Mouse (Mus musculus) erythroblast, adult 5-6 weeks (primary cell): ENCODE data around the gene Slc39a12. TPM values are rescaled to one million over a fixed set of nuclear protein-coding genes. Genes with fewer than 3 reads are reported as not detected.

Source experiments
- ATAC-seq: replicated peaks from 2 replicates; pipeline ENCODE4 v1.8.0; 2016; ENCODE audit warnings: moderate number of reproducible peaks, mild to moderate bottlenecking, moderate TSS enrichment, inconsistent platforms; ENCODE audit not compliant: poor library complexity, low FRiP score, severe bottlenecking
- total RNA-seq, 2 experiments: library from RNA; stranded (forward) in 1 of 2; stranded (reverse) in 1 of 2; fragments of 150-400 nt in 1 of 2; fragments of 200-764, 138-1000 nt in 1 of 2; gene quantifications; 2 replicates each; pipeline versions ENCODE4 v1.2.3 to v1.2.4; 2015 to 2017; ENCODE audit warnings: low replicate concordance in 2 of 2

Gene Slc39a12
- not detected in 2 replicates for total RNA-seq (2015; ENCODE audit: low replicate concordance)
- 0.14 TPM in 1 of 2 replicates, not detected in the other for total RNA-seq (2017; ENCODE audit: low replicate concordance)

DNA sequence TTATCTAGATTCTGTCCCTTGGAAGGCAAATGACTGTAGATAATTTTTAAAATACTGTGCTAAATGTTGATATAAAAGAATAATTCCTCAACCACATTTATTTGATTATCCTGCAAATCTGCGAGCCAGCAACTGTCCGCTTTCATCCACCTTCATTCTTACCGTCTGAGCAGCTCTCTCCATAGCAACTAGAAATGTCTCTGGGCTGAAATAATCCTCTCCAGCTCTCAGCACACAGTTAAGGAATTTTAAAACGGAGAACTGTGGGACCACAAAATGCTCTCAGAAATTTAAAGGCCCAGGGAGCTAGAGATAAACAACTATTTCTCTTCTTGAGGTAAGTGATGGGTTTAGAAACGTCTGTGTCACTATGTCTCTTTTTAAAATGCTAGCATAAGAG lies at the start of gene Slc39a12:
Gene Slc39a12 (plus strand): TSS at position 155 of the 400 bp plus-strand sequence.
- no peak for ATAC-seq

DNA sequence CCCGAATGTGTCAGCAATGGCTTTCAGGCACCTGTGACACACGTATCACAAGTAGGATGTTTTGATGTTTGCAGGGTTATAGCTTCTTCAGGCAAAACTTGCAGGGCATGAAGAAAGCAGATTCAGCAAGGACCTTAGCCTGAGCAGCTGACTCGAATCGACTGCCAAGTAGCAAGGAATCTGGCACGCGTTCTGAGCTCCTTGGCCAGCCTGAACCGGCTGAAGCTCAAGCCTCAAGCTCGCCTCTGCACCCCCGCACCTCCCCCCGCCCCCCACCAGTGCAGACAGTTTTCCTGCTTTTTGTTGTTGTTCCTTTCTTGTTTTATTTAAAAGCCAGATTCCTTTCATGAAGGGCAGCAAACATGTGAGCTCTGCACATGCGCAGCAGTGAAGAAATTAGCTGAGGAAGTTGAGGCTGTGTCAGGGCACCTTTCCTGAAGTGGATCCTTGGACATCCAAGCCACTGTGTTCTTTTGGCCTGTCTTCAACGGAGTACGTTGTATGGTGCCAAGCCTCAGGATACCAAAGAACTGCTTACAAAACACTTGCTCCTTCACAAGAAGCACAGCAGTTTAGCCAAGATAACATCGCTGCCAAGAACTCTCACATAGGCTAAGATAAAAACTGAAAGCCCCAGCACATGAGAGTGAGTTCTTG lies 46.3 kb upstream of the Slc39a12 start:
- no peak for ATAC-seq

DNA sequence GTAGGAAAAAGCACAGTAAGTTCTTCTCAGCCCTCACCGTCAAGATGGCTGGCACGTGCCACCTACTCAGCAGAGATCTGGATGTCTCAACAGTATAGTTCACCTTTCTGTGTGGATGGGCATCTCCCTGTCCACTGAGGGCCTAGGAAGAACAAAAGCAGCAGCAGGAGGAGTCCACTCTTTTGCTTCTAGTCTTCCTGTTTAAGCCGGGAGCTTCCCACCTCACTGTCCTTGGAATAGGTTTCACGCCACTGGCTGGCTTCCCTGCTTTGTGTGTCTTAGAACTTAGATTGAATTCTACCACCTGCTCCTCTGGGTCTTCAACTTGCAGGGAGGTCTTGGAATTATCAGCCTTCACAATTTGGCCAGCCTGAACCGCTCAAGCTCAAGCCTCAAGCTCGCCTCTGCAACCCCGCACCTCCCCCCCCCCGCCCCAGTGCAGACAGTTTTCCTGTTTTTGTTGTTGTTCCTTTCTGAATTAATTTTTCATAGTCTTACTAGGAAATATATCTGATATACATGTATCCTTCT lies 45.7 kb upstream of the Slc39a12 start:
- ATAC-seq = no peak

DNA sequence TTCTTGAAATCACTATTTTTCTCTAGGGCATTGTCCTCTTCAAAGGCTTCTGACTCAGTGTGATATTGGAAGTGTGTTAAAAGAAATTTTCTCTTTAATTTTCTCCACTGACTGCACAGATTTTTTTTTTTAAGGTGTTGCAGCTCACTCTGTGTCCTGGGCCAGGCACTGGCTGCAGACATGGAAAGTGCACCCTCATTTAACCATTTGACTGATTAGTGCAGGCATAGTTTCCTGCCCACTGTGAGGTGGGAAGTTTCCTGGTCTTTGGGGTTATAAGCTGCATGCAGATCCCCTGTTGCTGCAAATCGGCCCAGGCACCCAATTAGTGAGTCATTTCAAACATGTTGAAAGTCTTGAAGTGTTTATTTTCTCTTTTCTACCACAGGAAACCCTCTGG lies 740 bp downstream of the Slc39a12 start:
- no peak for ATAC-seq

DNA sequence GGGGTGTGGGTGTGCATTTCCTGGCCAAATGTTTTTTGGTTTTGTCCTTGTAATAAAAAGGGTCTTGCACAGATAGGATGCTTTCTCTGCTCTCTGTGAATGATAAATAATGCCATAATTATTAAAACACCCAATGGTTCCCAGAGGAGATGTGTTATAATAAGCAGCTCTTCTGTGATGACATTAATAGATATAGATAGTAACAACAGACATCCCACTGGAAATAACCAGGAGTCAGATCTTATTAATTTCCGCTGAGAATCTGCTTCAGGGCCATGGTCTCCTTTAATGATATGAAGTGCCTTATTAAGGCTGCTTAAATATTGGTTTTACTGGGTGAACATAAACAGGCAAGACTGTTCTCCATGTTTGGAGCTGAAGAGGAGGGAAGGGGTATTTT lies 2.8 kb downstream of the Slc39a12 start:
- no peak for ATAC-seq

DNA sequence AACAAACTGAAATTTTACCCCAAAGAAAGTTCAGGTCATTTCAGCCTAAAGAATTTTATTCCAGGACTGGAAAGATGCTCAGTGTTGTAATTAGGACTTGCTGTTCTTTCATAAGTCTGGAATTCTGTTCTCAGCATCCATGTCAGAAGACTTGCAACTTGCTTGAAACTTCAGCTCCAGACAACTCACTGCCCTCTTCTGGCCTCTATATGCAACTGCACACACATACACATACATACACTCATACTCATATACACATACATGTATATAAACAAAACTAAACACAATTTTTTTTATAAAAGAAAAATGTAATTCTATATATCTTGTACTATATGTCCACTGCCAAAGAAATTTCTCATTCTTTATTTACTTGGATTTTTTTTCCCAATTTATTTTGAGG lies 14.9 kb downstream of the Slc39a12 start:
- no peak for ATAC-seq

DNA sequence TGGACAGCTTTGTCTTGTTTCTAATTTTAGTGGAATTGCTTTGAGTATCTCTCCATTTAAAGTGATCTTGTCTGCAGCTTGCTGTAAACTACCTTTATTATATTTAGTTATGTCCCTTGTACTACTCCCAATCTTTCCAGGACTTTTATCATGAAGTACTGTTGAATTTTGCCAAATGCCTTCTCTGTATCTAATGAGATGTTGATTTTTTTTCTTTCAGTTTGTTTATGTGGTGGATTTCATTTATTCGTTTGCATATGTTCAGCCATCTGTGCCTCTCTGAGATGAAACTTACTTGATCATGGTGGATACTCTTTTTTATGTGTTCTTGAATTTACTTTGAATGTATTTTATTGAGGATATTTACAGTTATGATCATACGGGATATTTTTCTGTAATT lies 40.9 kb downstream of the Slc39a12 start:
- no peak for ATAC-seq

DNA sequence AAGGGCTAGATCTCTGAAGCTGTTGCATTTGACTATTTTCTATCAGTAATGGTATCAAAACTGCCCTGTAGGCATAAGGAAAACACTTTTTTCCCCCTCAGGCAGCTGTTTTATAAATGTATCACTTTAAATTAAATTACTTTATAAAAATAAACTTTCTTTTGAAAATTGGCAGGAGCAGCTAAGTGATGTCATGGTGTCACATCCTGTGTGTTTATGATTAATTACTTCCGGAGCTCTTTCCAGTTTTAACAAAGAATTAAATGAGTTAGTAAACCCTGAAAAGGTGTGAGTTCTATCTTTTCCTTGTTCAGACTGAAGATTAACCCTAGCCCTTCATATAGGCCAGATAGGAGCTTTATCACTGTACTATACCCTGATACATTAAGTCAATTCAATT lies 59.2 kb downstream of the Slc39a12 start:
- no peak for ATAC-seq

DNA sequence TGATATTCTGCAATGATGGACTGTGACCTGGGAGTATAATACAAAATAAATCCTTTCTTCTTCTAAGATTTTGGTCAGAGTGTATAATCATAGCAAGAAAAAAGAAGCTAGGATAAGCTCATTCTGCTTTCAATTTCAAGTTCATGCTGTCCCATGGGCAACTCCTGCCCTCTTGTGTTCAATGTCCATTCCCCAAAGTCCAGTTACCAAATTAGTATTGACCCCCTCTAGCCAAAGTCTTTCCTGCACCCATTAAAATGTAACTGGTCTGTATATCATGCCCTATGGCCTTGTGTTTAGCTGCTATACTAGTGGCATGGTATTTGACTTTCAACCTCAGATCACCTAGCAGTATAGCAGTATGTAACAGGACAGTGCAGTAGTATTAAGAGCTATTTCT lies 62.8 kb downstream of the Slc39a12 start:
- ATAC-seq = no peak

DNA sequence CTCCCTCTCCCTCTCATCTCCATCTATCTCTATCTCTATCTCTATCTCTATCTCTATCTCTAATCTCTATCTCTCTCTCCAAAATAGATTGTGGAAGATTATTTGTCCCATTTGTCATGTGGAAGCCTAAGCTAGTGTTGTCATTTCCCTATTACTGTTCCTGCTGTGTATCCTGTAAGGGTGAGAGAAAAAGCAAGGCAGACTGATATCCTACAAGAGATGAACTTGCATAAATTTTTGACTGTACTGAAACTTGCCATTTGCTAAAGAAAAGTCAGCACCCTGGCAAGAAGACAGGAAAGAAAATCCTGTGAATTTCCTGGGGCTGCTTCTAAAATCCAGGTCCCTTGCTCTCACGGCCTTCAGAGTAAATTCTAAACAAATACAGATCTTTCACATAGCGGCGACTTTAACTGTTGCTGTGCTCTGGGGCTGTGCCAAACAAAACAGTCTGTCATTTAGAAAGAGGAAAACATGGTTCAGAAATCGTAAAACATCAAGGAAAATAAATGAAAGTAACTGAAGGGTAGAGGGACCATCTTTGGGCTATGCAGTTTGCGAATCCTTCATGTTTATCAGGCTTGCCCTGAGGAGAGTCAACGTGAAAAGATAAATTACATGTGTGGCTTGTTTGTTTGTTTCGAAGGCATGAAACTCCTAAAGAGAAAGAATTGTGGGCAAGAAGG lies 67.0 kb downstream of the Slc39a12 start:
- no peak for ATAC-seq

DNA sequence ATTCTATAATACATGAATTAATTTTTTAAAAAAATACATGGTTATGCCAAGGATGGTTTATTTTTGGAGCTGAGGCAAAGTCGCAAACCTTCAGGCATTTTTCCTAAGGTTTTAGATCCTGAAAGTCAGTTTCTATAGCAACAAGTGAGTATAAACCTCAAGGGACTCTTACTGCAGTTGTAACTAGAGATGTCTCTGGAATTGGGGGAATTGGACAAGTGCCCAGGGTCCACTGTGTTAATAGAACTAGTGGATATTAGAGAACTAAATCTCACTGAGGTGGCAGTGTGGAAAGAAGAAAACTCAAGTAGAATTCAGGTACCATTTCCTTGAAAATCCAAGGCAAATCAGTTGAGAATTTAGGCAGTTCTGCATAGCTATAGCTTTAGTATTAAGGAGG lies 76.3 kb downstream of the Slc39a12 start:
- ATAC-seq = no peak

DNA sequence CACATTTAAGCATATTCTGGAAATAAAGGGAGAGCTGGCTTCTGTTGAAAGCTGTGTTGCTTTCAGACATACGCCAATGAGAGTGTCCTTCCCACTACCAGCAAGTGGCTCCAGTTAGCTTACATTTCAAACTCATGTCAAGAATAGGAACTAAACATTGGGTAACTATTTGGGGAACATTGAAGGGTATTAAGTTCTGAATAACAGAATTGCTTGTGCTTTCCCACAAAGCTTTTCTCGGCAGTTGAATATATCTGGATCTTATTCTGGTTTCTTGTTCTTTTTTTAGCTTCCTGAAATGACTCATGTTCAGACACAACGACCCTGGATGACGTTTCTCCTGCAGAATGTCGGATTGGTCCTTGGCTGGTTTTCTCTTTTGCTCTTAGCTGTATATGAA lies 106.0 kb downstream of the Slc39a12 start:
- no peak for ATAC-seq

DNA sequence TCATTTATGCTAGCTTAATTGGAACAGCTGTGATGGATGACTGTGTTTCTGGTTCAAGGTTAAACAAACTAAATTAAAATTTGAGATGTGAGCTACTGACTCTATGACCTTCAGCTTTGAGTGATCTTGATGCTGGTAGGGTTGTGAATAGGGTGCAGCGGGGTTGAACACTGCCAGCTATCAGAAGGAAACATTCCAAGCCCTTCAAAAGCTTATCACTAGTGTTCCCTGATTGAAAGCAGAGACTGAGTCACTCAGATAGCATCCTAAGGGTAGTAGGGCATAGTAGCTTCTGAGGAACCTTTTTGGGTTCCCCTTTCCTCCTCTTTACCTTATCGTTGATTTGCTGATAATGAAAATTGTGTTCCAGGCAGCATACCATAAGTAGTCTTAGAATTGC lies 108.0 kb downstream of the Slc39a12 start:
- ATAC-seq = no peak

DNA sequence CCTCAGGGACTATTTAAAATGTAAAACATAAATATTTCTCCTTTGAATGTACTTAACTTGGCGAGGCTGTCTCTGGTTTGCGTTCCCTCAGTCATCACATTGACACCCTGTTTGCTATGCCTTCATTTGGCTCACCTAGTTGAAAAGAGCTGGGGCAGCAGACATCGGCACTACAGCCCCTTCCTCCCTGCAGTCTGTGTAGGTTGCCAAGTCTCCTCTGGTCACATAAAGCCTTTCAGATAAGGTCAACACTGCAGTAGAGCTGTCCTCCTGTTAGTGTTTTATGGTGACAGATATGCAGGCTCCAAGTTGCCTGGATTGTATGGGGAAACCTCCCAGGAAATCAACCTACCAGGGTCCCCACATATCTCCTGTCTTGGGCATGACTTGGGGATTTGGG lies 114.4 kb downstream of the Slc39a12 start:
- ATAC-seq = no peak

DNA sequence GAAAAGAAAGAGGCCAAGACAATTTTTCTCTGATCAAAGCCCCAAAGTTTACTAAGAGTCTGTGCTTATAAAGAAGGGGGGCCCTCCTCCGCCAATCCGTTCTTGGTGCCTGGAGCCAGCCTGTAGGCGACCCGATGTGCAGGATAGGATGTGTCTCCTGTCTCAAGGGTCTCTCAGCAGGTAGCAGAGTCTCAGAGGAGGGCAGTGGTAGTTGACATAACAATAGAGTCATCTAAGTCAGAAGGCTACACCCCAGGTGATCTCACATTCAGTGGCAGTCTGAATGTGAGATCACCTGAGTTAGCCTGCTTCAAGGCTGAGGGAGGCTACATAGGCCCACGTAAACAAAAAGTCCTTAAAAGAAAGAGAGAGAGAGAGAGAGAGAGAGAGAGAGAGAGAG lies 130.1 kb downstream of the Slc39a12 start:
- ATAC-seq = no peak

DNA sequence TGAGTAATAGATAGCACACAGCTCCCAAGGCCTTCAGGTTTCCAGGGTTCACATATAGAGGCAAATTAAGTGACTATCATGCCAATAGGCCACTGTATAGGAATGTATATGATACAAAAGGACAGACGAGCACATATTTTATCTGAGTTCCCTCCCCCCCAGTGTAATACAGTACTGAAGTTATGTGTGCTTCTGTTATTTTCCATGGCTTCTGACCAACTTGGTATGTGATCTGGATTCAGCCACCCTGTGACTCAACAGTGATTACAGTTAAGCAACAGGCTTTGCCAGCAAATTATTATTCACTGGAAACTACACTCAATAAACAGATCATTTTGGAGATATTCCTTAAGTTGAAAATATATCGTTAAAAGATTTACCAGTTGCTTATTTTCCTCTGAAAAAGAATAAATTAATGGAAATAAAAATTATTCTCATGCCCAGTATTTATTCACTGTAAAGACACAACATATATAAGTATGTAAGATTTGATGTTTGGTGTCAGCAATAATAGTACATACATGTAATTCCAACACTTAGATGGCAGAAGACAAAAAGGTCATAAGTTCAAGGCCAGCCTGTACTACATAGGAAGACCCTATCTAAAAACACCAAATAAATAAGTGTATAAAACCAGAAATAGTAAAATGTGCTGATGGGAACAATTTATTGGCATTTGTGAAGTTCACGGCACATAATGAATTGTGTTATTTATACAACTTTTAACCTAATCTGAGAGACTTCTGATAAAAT lies 146.4 kb downstream of the Slc39a12 start:
- no peak for ATAC-seq

DNA sequence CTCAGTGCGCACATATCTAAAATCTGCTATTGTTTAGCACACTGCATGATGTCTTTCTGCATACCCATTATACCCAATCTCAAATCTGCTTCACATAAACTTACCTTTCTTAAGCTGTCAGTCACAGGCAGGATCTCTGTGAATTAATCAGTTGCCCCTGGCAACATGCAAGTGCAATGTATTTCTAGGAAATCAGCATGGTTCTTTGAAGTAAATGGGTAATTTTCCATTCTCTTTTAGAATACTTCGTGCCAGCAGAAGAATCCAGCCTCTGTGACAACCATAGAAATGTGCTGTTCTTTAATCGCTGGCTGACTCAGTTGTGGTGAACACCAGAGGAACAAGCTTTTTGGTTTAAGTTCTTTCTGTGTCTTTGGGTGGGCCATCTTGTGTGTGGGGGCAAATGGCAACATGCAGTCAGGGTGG lies 147.1 kb downstream of the Slc39a12 start:
- ATAC-seq = no peak

DNA sequence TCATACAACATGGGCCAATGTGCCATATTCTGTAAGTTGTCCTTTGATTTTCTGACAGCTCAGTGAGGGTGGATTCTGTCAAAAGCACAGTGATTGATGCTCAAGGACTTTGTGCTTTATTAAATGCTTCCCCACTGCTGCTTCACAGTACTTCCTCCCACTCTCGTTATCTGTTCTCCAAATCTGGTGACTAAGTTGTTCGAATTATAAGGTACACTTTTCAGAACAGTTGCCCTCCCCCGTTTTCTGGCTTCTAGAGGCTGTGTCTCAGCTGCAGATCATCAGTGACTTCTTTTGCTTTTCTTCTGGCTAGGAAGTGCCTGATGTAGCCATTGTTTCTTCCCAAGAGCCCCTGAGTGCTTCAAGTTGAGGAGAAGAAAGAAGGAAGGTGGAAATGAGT lies 149.7 kb downstream of the Slc39a12 start:
- no peak for ATAC-seq

DNA sequence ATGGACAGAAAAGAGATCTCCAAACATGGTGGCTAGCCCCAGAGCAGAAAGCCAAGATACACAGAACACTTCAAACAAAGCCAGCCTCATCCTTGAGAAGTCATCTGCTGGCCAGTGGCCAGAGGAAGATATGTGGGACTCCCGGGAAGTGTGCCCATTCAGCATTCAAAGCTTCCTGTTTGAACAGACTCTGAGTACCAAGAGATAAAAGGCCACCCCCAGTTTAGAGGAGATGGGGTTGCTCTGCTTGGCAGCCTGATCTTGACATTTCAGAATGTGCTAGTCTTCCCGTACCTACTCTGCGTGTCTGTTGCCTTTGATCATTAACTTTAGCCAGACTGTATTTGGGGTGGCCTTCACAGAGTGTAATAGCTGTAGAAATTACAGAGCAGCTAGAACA lies 155.2 kb downstream of the Slc39a12 start:
- no peak for ATAC-seq

DNA sequence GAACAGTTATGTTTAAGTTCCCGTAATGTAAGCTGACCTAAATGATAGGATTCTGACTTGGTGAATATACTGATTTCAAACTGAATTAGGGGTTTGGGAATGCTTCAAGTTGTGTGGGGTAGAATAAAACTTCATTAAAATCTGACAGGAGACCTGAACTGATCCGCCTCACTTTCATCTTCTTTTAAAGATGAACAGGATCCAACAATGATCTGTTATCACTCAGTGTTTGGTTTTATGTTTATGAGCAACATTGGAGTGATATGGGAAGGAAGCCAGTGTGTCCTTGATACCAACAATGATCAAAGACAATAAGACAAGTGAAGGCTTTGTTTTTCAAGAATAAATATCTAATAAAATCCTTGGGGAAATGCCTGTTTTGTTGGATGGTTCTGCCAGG lies 155.7 kb downstream of the Slc39a12 start:
- ATAC-seq = no peak
